Mouse (Mus musculus): ENCODE data around the gene Cmtm5. TPM values are rescaled to one million over a fixed set of nuclear protein-coding genes. Genes with fewer than 3 reads are reported as not detected.

The Cmtm5 gene
- polyA plus RNA-seq, 1 experiment from 2014 or later: 8.5 TPM

DNA sequence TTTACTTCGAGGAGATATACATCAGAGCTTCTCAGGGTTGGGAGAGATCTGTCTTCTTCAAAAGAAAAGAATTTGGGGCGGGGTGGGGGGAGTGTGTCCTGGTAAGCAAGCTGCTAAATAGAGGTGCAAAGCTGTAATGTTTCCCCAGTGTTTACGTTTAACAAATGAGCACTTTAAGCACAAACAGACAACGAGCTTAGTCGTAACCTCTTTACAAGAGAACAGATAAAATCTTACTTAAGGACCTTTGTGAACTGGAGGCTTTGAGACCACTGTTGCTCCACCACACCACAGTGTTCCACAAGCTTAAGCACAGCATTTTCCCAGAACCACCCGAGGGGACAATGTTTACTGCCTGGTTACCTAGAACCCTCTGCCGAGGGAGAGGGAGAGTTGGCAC lies 8.8 kb upstream of the Cmtm5 start:
- ATAC-seq (ENCODE audit: insufficient number of reproducible peaks, insufficient read depth, low FRiP score, low read depth): no peak
- 8% methylated on average over 7 of the region's 7 CpGs for WGBS
- Histone ChIP-seq H3K27ac (ENCODE audit: low read length) (peak overlapping the region; percentile 100), H3K4me3 (ENCODE audit: low read depth, low read length) (peak overlapping the region; percentile 64), H3K27me3 (ENCODE audit: control insufficient read depth, insufficient read depth, low read length) (no peaks in the 10 kb centered on the region), H3K4me1 (ENCODE audit: control insufficient read depth, insufficient read depth, low read length) (peaks cover 25% of the 10 kb centered on the region), H3K9ac (replicated peaks; ENCODE audit: low read depth, low read length) (peak overlapping the region; percentile 98), H3K36me3 (ENCODE audit: control insufficient read depth, insufficient read depth, low read length) (peaks cover 4% of the 10 kb centered on the region; the same call in 1 of the 2 replicates), H3K4me2 (replicated peaks; ENCODE audit: low read depth, low read length) (peak overlapping the region; percentile 86), H3K9me3 (ENCODE audit: control insufficient read depth, low read depth, low read length) (no peaks in the 10 kb centered on the region)

DNA sequence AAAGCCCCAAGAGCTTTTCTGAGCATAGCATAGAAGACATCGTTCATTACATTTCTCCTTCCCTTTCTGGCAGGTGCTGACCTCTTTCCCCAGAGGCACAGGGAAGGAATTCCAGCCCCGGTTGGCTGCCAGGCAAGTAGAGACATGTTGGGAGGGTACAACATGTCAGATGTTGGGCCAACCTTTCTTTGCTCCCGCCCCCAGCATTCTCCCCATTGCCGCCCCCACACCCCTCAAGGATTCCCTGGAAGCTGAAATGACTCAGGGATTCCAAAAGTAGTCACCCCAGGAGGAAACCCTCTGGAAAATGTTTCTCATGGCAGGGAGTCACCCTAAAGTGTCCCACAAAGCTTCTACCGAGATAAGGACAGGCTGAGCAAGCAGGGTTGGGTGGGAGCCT lies 6.3 kb upstream of the Cmtm5 start:
- Histone ChIP-seq H3K36me3 (ENCODE audit: control insufficient read depth, insufficient read depth, low read length) (no peaks in the 10 kb centered on the region), H3K27ac (ENCODE audit: low read length) (no peak overlapping the region), H3K9ac (replicated peaks; ENCODE audit: low read depth, low read length) (no peak overlapping the region), H3K4me1 (ENCODE audit: control insufficient read depth, insufficient read depth, low read length) (peaks cover 19% of the 10 kb centered on the region), H3K4me2 (replicated peaks; ENCODE audit: low read depth, low read length) (no peak overlapping the region), H3K27me3 (ENCODE audit: control insufficient read depth, insufficient read depth, low read length) (no peaks in the 10 kb centered on the region), H3K4me3 (ENCODE audit: low read depth, low read length) (no peak overlapping the region), H3K9me3 (ENCODE audit: control insufficient read depth, low read depth, low read length) (no peaks in the 10 kb centered on the region)
- no peak for ATAC-seq (ENCODE audit: insufficient number of reproducible peaks, insufficient read depth, low FRiP score, low read depth)
- whole genome bisulfite sequencing: 57% methylated on average over 5 of the region's 5 CpGs

DNA sequence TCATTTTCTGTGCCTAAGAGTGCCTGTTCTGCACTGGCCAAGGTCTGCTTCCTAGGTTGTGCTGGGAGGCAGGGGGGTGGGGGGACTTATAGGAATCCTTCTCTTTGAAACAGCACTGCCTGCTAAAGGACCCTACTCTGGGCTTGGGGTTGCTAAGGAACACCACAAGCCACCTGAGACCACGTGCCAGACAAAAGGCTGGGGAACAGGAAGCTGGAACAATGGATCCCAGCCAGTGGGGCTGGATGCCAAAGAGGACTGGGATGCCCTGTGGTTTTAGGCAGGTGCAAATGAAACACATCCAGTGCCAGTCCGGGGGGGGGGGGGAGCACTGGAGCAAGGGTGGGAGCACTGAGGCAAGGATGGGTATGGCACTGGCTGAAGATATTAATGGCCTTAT lies 5.6 kb upstream of the Cmtm5 start:
- Histone ChIP-seq H3K4me2 (replicated peaks; ENCODE audit: low read depth, low read length) (no peak overlapping the region), H3K27me3 (ENCODE audit: control insufficient read depth, insufficient read depth, low read length) (no peaks in the 10 kb centered on the region), H3K4me3 (ENCODE audit: low read depth, low read length) (no peak overlapping the region), H3K27ac (ENCODE audit: low read length) (no peak overlapping the region), H3K9ac (replicated peaks; ENCODE audit: low read depth, low read length) (no peak overlapping the region), H3K9me3 (ENCODE audit: control insufficient read depth, low read depth, low read length) (no peaks in the 10 kb centered on the region), H3K4me1 (ENCODE audit: control insufficient read depth, insufficient read depth, low read length) (peaks cover 19% of the 10 kb centered on the region), H3K36me3 (ENCODE audit: control insufficient read depth, insufficient read depth, low read length) (no peaks in the 10 kb centered on the region)
- no peak for ATAC-seq (ENCODE audit: insufficient number of reproducible peaks, insufficient read depth, low FRiP score, low read depth)
- 40% methylated on average over 2 of the region's 2 CpGs for WGBS

DNA sequence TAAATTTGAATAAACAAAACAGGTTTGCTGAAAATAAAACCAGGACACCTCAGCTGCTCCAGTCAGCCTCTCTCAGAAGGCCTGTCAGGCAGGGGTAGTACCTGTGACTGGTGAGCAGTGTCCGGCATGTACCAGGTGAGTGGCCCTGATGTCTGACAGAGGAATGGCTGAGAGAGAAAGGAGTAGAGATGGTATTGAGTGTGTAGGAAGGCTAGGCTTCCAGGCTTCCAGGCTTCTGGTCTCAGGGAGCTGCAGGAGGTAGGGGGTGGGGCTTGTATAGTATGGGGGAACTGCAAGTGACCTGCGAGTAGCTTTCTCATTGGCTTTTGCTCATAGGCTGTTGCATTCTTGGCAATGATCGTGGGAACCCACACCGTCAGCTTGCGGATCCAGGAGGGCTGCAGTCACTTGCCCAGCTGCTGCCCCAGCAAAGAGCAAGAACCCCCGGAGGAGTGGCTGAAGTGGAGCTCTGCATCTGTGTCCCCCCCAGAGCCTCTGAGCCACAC lies 3.4 kb upstream of the Cmtm5 start, which contains the start of gene Il25:
Gene Il25, plus strand, starts transcription at position 51 of the 506 bp plus-strand sequence.
- H3K4me1 ChIP-seq (ENCODE audit: control insufficient read depth, insufficient read depth, low read length): peaks cover 13% of the 10 kb centered on the region
- ATAC-seq (ENCODE audit: insufficient number of reproducible peaks, insufficient read depth, low FRiP score, low read depth): no peak; the same call in 1 of the 2 replicates
- H3K36me3 ChIP-seq (ENCODE audit: control insufficient read depth, insufficient read depth, low read length): no peaks in the 10 kb centered on the region
- no peak within 1 kb of the TSS for H3K4me2 ChIP-seq (replicated peaks; ENCODE audit: low read depth, low read length)
- no peaks in the 10 kb centered on the region for H3K9me3 ChIP-seq (ENCODE audit: control insufficient read depth, low read depth, low read length)
- no peak within 1 kb of the TSS for H3K27ac ChIP-seq (ENCODE audit: low read length)
- WGBS: 18% methylated on average over 6 of the region's 6 CpGs
- no peak within 1 kb of the TSS for H3K4me3 ChIP-seq (ENCODE audit: low read depth, low read length)
- no peak within 1 kb of the TSS for H3K9ac ChIP-seq (replicated peaks; ENCODE audit: low read depth, low read length)
- H3K27me3 ChIP-seq (ENCODE audit: control insufficient read depth, insufficient read depth, low read length): no peaks in the 10 kb centered on the region

DNA sequence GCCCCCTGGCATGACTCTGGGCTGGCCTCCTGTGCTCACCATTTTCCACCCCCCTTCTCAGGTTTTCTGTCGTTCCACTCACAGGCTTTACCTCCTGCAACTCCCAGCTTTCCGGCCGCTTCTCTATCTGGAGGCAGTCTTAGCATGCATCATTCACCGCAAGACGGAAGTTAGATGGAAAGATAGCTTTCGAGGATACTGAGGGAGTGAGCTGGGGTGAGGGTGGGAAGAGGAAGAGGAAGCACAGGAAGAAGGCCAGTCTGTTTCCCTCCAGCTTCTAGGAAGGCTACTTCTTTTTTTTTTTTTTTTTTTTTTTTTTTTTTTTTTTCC lies 735 bp downstream of the Cmtm5 start:
- H3K9me3 ChIP-seq (ENCODE audit: control insufficient read depth, low read depth, low read length): no peaks in the 10 kb centered on the region
- peak overlapping the region; percentile 78; the same call in 1 of the 2 replicates for H3K27ac ChIP-seq (ENCODE audit: low read length)
- no peak for ATAC-seq (ENCODE audit: insufficient number of reproducible peaks, insufficient read depth, low FRiP score, low read depth)
- no peaks in the 10 kb centered on the region for H3K27me3 ChIP-seq (ENCODE audit: control insufficient read depth, insufficient read depth, low read length)
- H3K4me3 ChIP-seq (ENCODE audit: low read depth, low read length): no peak overlapping the region
- no peak overlapping the region for H3K4me2 ChIP-seq (replicated peaks; ENCODE audit: low read depth, low read length)
- 54% methylated on average over 6 of the region's 6 CpGs for WGBS
- H3K4me1 ChIP-seq (ENCODE audit: control insufficient read depth, insufficient read depth, low read length): peaks cover 4% of the 10 kb centered on the region
- H3K36me3 ChIP-seq (ENCODE audit: control insufficient read depth, insufficient read depth, low read length): no peaks in the 10 kb centered on the region
- no peak overlapping the region for H3K9ac ChIP-seq (replicated peaks; ENCODE audit: low read depth, low read length)

DNA sequence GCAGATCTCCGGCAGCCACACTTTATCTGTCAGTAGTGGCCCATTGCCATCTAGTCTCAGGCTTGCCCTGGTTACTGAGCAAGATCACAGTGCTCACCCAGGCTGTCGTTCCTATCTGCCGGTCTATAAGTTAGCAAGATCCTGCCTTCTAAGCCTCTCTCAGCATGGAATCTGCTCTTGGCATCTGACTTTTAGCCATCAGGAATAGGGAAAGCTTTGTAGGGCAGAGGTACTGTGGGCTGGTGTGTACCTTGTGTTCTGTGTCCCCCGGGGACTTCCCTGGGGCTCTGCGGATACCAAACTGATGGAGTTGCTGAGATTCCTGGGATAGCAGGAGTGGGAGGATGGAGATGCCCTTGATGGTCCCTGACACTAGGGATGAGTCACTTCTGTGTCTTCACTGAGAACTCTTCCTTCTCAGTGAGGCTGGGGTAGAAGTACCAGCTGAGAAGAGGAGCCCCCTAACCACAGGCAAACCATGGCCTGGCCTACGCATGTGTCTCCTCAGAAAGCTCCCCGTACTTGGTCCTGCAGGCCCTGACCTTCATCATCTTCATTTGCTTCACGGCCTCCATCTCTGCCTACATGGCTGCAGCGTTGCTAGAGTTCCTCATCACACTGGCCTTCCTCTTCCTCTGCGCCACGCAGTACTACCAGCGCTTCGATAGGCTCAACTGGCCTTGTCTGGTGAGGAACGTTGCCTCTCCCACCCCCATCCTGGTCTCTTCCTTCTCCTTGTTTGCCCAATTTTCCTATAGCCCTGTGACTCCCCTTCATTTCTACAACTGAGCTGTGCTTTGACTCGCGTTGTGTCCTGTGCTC lies 1.5 kb downstream of the Cmtm5 start:
- WGBS: 87% methylated on average over 16 of the region's 16 CpGs

DNA sequence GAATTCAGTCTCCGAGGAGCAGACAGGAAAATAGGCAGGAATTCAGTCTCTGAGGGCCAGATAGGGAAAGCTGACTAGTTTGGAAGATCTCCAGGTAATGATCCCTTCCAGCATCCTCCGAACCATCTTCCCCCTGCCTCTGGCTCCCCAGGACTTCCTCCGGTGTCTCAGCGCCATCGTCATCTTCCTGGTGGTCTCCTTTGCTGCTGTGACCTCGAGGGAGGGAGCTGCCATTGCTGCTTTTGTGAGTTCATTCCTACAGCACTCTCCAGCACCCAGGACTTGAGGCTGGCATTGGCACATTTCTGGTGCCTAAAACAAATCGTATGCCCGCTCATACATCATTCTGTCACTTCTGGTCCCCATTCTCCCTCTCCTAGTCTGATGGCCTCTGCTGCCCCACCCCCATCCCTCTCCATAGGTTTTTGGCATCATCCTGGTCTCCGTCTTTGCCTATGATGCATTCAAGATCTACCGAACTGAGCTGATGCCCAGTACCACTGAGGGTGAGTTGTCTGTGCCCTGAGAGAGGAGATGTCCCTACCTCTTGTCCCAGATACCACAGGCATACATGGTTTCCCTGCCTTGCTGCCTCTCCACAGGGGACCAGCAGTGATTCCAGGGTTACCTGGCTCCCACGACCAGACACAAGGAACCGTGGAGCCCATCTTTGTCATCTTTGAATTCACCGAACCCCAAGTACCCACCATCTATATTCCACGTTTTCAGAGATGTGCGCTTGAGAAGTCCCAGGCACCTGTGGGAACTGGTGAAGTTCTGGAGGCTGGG lies 2.6 kb downstream of the Cmtm5 start:
- no peak overlapping the region for H3K4me3 ChIP-seq (ENCODE audit: low read depth, low read length)
- no peaks in the 10 kb centered on the region for H3K4me1 ChIP-seq (ENCODE audit: control insufficient read depth, insufficient read depth, low read length)
- no peak overlapping the region for H3K27ac ChIP-seq (ENCODE audit: low read length)
- WGBS: 76% methylated on average over 15 of the region's 15 CpGs
- no peaks in the 10 kb centered on the region for H3K27me3 ChIP-seq (ENCODE audit: control insufficient read depth, insufficient read depth, low read length)
- H3K9ac ChIP-seq (replicated peaks; ENCODE audit: low read depth, low read length): no peak overlapping the region
- H3K4me2 ChIP-seq (replicated peaks; ENCODE audit: low read depth, low read length): no peak overlapping the region
- no peaks in the 10 kb centered on the region for H3K9me3 ChIP-seq (ENCODE audit: control insufficient read depth, low read depth, low read length)
- H3K36me3 ChIP-seq (ENCODE audit: control insufficient read depth, insufficient read depth, low read length): no peaks in the 10 kb centered on the region
- ATAC-seq (ENCODE audit: insufficient number of reproducible peaks, insufficient read depth, low FRiP score, low read depth): no peak

More for the DNA sequence above, 1.5 kb downstream of the Cmtm5 start:
- Histone ChIP-seq H3K4me2 (replicated peaks; ENCODE audit: low read depth, low read length) (no peak overlapping the region), H3K27ac (ENCODE audit: low read length) (no peak overlapping the region), H3K36me3 (ENCODE audit: control insufficient read depth, insufficient read depth, low read length) (no peaks in the 10 kb centered on the region), H3K9me3 (ENCODE audit: control insufficient read depth, low read depth, low read length) (no peaks in the 10 kb centered on the region), H3K27me3 (ENCODE audit: control insufficient read depth, insufficient read depth, low read length) (no peaks in the 10 kb centered on the region), H3K4me3 (ENCODE audit: low read depth, low read length) (no peak overlapping the region), H3K9ac (replicated peaks; ENCODE audit: low read depth, low read length) (no peak overlapping the region), H3K4me1 (ENCODE audit: control insufficient read depth, insufficient read depth, low read length) (peaks cover 4% of the 10 kb centered on the region; the same call in 1 of the 2 replicates)
- ATAC-seq (ENCODE audit: insufficient number of reproducible peaks, insufficient read depth, low FRiP score, low read depth): no peak

DNA sequence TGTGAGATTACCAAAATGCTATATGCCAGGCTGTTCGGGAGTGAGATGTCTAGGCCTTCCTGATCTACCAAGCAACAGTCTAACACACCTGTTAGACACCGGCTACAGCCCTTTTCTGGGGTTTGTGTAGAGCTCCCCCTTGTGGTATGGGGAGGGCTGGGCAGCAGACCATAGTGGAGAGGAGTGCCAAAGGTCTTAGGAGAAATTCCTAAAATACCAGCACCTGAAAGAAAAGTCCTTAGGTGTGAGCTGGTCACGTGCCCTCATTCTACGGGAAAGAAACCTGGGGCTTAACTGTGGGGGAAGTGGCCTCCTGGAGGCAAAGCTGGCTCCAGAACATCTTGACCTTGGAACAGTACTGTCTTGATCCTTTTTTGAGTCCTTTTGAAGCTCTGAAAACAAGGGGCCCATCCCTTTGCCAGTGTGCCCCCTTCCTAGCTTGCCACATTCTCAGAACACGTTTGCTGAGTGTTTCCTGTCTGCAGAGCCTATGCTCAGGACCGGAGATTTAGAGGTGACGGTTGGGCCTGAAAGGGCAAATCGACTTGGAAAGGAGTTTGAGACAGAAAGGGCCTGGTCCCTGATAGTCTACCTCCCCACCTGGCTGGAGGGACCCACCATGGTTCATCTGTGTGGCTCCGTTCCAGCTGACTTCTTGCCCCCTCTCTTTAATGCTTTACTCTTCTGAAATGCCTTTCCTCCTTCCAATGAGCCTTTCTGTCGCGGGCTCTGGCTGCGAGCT lies 3.5 kb downstream of the Cmtm5 start:
- Histone ChIP-seq H3K9ac (replicated peaks; ENCODE audit: low read depth, low read length) (no peak overlapping the region), H3K36me3 (ENCODE audit: control insufficient read depth, insufficient read depth, low read length) (no peaks in the 10 kb centered on the region), H3K9me3 (ENCODE audit: control insufficient read depth, low read depth, low read length) (no peaks in the 10 kb centered on the region), H3K27ac (ENCODE audit: low read length) (no peak overlapping the region), H3K27me3 (ENCODE audit: control insufficient read depth, insufficient read depth, low read length) (no peaks in the 10 kb centered on the region), H3K4me3 (ENCODE audit: low read depth, low read length) (no peak overlapping the region), H3K4me2 (replicated peaks; ENCODE audit: low read depth, low read length) (no peak overlapping the region), H3K4me1 (ENCODE audit: control insufficient read depth, insufficient read depth, low read length) (no peaks in the 10 kb centered on the region)
- WGBS: 46% methylated on average over 12 of the region's 12 CpGs
- ATAC-seq (ENCODE audit: insufficient number of reproducible peaks, insufficient read depth, low FRiP score, low read depth): no peak
